Mouse (Mus musculus): ENCODE results near the gene Ncam1. TPM values are rescaled to one million over a fixed set of nuclear protein-coding genes. Genes with fewer than 3 reads are reported as not detected.

Gene Ncam1
- polyA plus RNA-seq, 1 experiment, result 6.9 TPM

DNA sequence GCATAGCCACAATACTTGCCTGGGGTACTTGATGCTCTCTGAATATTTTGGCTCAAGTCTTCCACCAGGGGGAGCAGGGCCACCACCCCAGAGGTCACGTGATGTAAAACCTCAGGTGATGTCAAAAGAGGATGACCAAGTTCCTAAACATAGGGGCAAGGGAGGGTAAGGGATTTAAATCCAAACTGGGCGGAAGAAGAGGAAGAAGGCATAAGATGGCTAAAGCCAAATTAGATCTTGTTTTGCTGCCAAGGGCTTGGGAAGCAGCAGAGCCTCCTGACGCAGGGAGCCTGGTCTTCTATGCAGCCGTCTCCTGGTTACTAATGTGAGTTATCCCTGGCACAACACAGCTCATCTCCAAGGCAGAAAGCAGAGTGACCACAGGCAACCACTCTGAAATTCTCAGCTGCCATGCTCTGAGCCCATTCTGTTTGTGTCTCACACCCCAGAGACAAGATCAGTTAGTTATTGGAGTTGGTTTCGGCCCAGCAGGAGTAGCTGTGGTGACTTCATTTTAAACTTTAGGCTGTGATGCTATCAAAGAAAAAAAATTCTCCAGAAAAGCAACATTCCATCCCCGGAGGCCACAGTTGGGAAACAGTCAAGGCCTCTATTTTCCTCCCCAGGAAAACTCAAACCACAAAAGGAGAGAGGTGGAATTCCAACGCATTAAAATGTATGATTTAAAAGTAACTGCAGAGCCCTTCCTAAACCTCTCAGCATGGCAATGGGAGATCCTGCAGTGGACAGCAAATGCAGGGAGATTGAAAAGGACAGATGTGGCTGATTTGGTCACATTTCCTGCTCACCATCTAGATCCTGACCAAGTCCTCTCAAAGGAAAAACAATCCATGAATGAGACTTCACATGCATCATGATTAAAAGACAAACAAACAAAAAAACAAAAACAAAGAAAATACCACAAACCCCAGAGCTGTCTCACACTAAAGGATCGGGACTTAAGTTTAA, 135.5 kb downstream of the Ncam1 start:
- no peak overlapping the region for H3K4me3 ChIP-seq (replicated peaks; ENCODE audit: control insufficient read depth, low read depth, low read length)
- H3K4me1 ChIP-seq (ENCODE audit: control insufficient read depth, insufficient read depth, low read length), result no peaks in the 10 kb centered on the region
- 59% methylated on average over 8 of the region's 8 CpGs for WGBS
- no peak overlapping the region for H3K27ac ChIP-seq (ENCODE audit: control insufficient read depth, insufficient read depth, low read depth, low read length, poor library complexity)
- TF ChIP-seq POLR2A (IDR thresholded peaks at IDR 0.05; ENCODE audit: borderline replicate concordance, control insufficient read depth, low read depth, low read length), result no peak
- TF ChIP-seq CTCF (IDR thresholded peaks at IDR 0.05; ENCODE audit: control insufficient read depth, insufficient read depth, low read length), result peak; percentile 34; the same call in 1 of the 2 replicates

DNA sequence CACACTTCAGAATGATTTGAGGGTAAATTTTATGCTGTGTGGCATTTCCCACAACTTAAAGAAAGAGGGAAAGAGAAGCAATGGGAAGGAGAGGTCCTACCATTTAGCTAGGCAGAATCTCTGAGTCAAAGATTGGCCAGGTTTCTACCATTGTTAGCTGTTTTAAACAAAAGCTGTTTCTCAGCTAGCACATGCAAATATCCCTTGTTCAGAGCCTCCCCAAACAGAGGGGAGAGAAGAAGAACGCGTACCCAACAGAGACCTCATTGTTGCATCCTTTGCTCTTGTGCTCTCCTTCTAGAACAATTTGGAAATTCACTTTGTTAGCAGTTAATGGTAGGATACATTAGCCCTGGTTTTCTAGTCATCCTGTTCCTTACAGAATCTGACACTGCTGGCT, 137.2 kb downstream of the Ncam1 start:
- Histone ChIP-seq H3K27ac (ENCODE audit: control insufficient read depth, insufficient read depth, low read depth, low read length, poor library complexity) (no peak overlapping the region), H3K4me3 (replicated peaks; ENCODE audit: control insufficient read depth, low read depth, low read length) (no peak overlapping the region), H3K4me1 (ENCODE audit: control insufficient read depth, insufficient read depth, low read length) (no peaks in the 10 kb centered on the region)
- no peak for TF ChIP-seq CTCF (IDR thresholded peaks at IDR 0.05; ENCODE audit: control insufficient read depth, insufficient read depth, low read length)
- no peak for TF ChIP-seq POLR2A (IDR thresholded peaks at IDR 0.05; ENCODE audit: borderline replicate concordance, control insufficient read depth, low read depth, low read length)
- WGBS, result 84% methylated on average over 2 of the region's 2 CpGs

DNA sequence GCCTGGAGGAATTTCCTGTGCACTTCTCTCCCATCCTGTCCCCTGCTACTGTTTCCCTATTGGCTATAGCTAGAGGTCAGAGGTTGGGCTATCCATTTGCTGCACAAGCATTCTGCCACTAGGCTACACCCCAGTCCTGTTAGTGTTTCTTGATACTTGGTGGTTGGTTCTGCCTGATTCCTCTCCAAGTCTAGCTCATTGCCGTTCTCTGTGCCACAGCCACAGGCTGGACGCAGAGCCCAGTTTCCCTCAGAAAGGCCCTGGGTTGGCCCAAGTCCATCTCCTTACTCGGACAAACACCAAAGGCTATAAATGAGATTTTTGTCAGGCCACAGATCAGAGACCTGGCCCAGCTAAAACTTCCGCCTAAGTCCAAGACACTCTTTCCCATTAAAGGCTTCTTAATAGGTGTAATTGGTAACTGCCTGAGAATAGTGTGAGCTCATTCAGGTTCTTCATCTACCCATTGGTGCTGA, 140.3 kb downstream of the Ncam1 start:
- no peaks in the 10 kb centered on the region for H3K4me1 ChIP-seq (ENCODE audit: control insufficient read depth, insufficient read depth, low read length)
- no peak for TF ChIP-seq CTCF (IDR thresholded peaks at IDR 0.05; ENCODE audit: control insufficient read depth, insufficient read depth, low read length)
- no peak for TF ChIP-seq POLR2A (IDR thresholded peaks at IDR 0.05; ENCODE audit: borderline replicate concordance, control insufficient read depth, low read depth, low read length)
- no peak overlapping the region for H3K27ac ChIP-seq (ENCODE audit: control insufficient read depth, insufficient read depth, low read depth, low read length, poor library complexity)
- 78% methylated on average over 4 of the region's 4 CpGs for WGBS
- H3K4me3 ChIP-seq (replicated peaks; ENCODE audit: control insufficient read depth, low read depth, low read length), result no peak overlapping the region

DNA sequence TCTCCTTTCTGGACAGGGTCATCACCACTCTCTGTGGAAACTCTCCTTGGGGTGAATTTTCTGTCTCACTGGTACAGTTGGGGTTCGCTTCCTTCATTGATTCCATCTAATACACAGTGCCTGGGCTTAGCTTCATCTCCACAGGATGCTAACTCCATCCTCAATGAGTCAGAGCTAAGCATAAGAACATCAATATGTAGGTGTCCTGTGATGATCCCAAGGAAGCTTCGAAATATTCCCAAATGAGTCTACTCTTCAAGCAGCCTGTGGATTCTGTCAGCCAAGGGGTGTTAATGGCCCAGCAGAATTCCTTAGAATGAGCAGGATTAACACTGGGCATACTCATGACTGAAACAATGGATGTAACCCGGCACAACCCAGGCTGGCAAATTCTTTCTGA, 144.3 kb downstream of the Ncam1 start:
- TF ChIP-seq POLR2A (IDR thresholded peaks at IDR 0.05; ENCODE audit: borderline replicate concordance, control insufficient read depth, low read depth, low read length) (no peak), CTCF (IDR thresholded peaks at IDR 0.05; ENCODE audit: control insufficient read depth, insufficient read depth, low read length) (no peak)
- H3K27ac ChIP-seq (ENCODE audit: control insufficient read depth, insufficient read depth, low read depth, low read length, poor library complexity), result no peak overlapping the region
- H3K4me3 ChIP-seq (replicated peaks; ENCODE audit: control insufficient read depth, low read depth, low read length), result no peak overlapping the region
- H3K4me1 ChIP-seq (ENCODE audit: control insufficient read depth, insufficient read depth, low read length), result no peaks in the 10 kb centered on the region
- 80% methylated on average over 3 of the region's 3 CpGs for WGBS

DNA sequence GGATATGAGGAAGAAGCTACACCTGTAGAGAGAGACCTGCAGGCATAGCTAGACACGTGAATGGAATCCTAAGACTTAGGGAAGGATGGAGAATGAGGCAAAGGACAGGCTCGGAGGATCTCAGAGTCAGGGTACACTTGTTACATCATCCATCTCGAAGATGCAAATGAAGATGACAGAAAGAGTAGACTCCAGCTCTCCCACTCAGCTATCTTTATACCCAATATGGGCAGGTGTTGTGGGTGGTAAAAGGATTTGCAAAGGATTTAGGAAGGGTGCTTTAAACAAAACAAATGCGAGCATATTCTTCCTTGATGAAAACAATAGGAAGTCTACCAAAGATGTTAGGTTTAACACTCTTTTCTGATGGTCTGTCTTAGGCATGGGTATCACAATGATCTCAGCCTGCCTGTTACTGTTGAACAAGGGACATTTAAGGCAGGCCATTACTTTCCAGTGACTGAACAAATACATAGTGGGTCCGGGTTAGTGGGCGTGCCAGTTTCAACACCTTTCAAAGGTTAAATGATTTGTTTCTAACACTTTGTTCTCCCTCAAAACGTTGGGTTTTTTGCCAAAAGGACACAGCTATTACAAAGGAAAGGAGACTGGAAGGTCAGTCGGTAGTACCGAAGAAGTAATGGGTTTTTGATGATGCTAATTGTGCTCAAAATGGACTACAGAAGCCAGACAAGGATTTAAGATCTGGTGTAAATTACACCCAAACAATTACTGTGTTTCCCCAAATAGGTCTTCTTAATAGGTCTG, 145.1 kb downstream of the Ncam1 start:
- WGBS, result 74% methylated on average over 9 of the region's 9 CpGs
- TF ChIP-seq CTCF (IDR thresholded peaks at IDR 0.05; ENCODE audit: control insufficient read depth, insufficient read depth, low read length) (no peak), POLR2A (IDR thresholded peaks at IDR 0.05; ENCODE audit: borderline replicate concordance, control insufficient read depth, low read depth, low read length) (no peak)
- H3K4me3 ChIP-seq (replicated peaks; ENCODE audit: control insufficient read depth, low read depth, low read length), result no peak overlapping the region
- no peak overlapping the region for H3K27ac ChIP-seq (ENCODE audit: control insufficient read depth, insufficient read depth, low read depth, low read length, poor library complexity)
- H3K4me1 ChIP-seq (ENCODE audit: control insufficient read depth, insufficient read depth, low read length), result no peaks in the 10 kb centered on the region

DNA sequence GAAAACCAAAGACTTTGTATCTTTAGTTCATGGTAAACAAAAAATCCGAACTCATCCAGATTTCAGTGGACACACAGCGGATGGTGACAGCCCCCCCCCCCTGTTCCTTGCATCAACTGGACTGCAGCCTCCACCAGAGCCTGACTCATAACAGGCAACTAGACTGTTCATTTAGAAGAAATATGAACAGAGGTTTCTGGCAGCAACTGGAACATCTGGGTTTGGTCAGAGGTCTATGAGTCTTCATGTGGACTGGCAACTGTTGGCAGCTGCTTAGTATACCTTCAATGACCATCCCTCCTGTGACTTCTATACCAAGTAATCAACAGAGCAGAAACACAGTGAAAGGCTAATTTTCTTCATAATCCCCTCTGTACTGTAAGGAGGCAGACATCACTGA, 154.4 kb downstream of the Ncam1 start:
- H3K27ac ChIP-seq (ENCODE audit: control insufficient read depth, insufficient read depth, low read depth, low read length, poor library complexity), result no peak overlapping the region
- H3K4me1 ChIP-seq (ENCODE audit: control insufficient read depth, insufficient read depth, low read length), result no peaks in the 10 kb centered on the region
- TF ChIP-seq CTCF (IDR thresholded peaks at IDR 0.05; ENCODE audit: control insufficient read depth, insufficient read depth, low read length) (no peak), POLR2A (IDR thresholded peaks at IDR 0.05; ENCODE audit: borderline replicate concordance, control insufficient read depth, low read depth, low read length) (no peak)
- 89% methylated on average over 2 of the region's 2 CpGs for whole genome bisulfite sequencing
- no peak overlapping the region for H3K4me3 ChIP-seq (replicated peaks; ENCODE audit: control insufficient read depth, low read depth, low read length)

DNA sequence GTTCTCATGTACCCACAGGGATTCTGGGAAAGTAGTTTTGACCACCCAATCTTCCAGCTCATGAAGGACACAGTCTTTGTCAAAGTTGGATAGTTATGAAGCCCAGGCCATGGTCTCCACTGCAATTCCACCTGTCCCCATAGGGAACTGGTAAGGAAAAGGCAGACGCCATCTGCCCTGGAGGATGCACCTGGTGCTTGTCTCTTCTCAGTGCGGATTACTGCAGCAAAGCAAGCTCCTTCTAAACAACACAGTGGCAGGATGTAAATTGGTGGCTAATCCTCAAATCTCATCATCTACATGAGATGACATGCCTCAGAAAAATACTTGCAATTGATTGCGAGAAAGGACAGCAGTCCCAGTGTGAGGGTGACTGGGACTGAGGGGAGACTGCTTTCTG, 158.0 kb downstream of the Ncam1 start:
- H3K4me3 ChIP-seq (replicated peaks; ENCODE audit: control insufficient read depth, low read depth, low read length), result no peak overlapping the region
- H3K27ac ChIP-seq (ENCODE audit: control insufficient read depth, insufficient read depth, low read depth, low read length, poor library complexity), result no peak overlapping the region
- no peak for TF ChIP-seq POLR2A (IDR thresholded peaks at IDR 0.05; ENCODE audit: borderline replicate concordance, control insufficient read depth, low read depth, low read length)
- TF ChIP-seq CTCF (IDR thresholded peaks at IDR 0.05; ENCODE audit: control insufficient read depth, insufficient read depth, low read length), result no peak
- no peaks in the 10 kb centered on the region for H3K4me1 ChIP-seq (ENCODE audit: control insufficient read depth, insufficient read depth, low read length)
- 84% methylated on average over 3 of the region's 3 CpGs for WGBS

DNA sequence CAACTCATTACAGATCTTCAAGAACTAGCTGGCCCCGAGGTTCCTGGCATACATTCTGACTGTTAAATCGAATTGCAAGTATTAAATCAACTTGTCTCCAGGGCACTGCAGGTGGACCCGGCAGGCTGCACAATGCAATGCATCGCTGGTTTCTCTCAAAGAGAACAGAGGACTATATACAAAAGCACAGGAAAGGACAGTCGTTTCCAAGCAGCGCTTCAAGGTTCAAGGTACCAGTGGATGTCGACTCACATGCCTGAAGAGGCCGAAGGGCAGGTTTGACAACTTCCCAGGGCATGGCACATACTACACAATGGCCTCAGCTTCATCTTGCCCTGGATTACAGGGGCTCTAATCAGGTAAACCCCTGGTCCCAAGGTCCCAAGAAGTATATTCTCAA, 158.6 kb downstream of the Ncam1 start:
- TF ChIP-seq POLR2A (IDR thresholded peaks at IDR 0.05; ENCODE audit: borderline replicate concordance, control insufficient read depth, low read depth, low read length) (no peak), CTCF (IDR thresholded peaks at IDR 0.05; ENCODE audit: control insufficient read depth, insufficient read depth, low read length) (no peak)
- 75% methylated on average over 8 of the region's 8 CpGs for WGBS
- Histone ChIP-seq H3K27ac (ENCODE audit: control insufficient read depth, insufficient read depth, low read depth, low read length, poor library complexity) (no peak overlapping the region), H3K4me3 (replicated peaks; ENCODE audit: control insufficient read depth, low read depth, low read length) (no peak overlapping the region), H3K4me1 (ENCODE audit: control insufficient read depth, insufficient read depth, low read length) (no peaks in the 10 kb centered on the region)
